Mouse (Mus musculus) cortical plate, adult 2 months (tissue): Measurements from ENCODE around the gene Ppp2r5c.

Source experiments
- CTCF ChIP-seq: fragments of 200-500 bp; IDR thresholded peaks from 2 replicates; pipeline ENCODE4 v1.5.1; 2011; ENCODE audit warnings: mild to moderate bottlenecking, control low read depth, low read length; ENCODE audit not compliant: insufficient read depth; ENCODE audit errors: extremely low read depth
- POLR2A ChIP-seq: fragments of 200-500 bp; IDR thresholded peaks from 2 replicates; pipeline ENCODE4 v1.6.1; 2011; ENCODE audit warnings: mild to moderate bottlenecking, low read length, control low read depth; ENCODE audit not compliant: insufficient read depth; ENCODE audit errors: extremely low read depth

GRCm38 (mm10) chr12:110429990-110430389, 16.9 kb upstream of the Ppp2r5c start:
- no peak for TF ChIP-seq CTCF
- TF ChIP-seq POLR2A, result no peak
